Mouse (Mus musculus): ENCODE results near the gene Rorc.

Rorc gene

GRCm38 (mm10) chr3:94377028-94377923 lies 4.7 kb downstream of the Rorc start:
- CTCF ChIA-PET: no interaction called here

- CTCF ChIA-PET: no interaction called here
Measured at GRCm38 (mm10) chr3:94379831-94380510, 7.4 kb downstream of the Rorc start.

- CTCF ChIA-PET: no interaction called here
Measured at GRCm38 (mm10) chr3:94382308-94382707, 9.7 kb downstream of the Rorc start.

- CTCF ChIA-PET: no interaction called here
Measured at GRCm38 (mm10) chr3:94383476-94383875, 10.9 kb downstream of the Rorc start.

- CTCF ChIA-PET: no interaction called here
Measured at GRCm38 (mm10) chr3:94386671-94387070, 14.1 kb downstream of the Rorc start.

GRCm38 (mm10) chr3:94387391-94387790 lies 14.8 kb downstream of the Rorc start:
- CTCF ChIA-PET: no interaction called here

- CTCF ChIA-PET: no interaction called here
Measured at GRCm38 (mm10) chr3:94388047-94388446, 15.5 kb downstream of the Rorc start.

- CTCF ChIA-PET: no interaction called here
Measured at GRCm38 (mm10) chr3:94389420-94389819, 16.8 kb downstream of the Rorc start.

- CTCF ChIA-PET: no interaction called here
Measured at GRCm38 (mm10) chr3:94391001-94391400, 18.4 kb downstream of the Rorc start.

- CTCF ChIA-PET: no interaction called here
Measured at GRCm38 (mm10) chr3:94392128-94392527, 19.5 kb downstream of the Rorc start.

- CTCF ChIA-PET: no interaction called here
Measured at GRCm38 (mm10) chr3:94393049-94393448, 20.5 kb downstream of the Rorc start.

- CTCF ChIA-PET: no interaction called here
Measured at GRCm38 (mm10) chr3:94396336-94396735, 23.7 kb downstream of the Rorc start.

GRCm38 (mm10) chr3:94396851-94397250 lies 24.3 kb downstream of the Rorc start:
- CTCF ChIA-PET: no interaction called here

GRCm38 (mm10) chr3:94398217-94398616 lies 25.6 kb downstream of the Rorc start, which contains the start of gene Lingo4:
Lingo4 (plus strand) TSS chr3:94398517.
- CTCF ChIA-PET: no interaction called here

GRCm38 (mm10) chr3:94398943-94399481 lies 26.4 kb downstream of the Rorc start:
- CTCF ChIA-PET: no interaction called here

GRCm38 (mm10) chr3:94399663-94400310 lies 27.2 kb downstream of the Rorc start:
- CTCF ChIA-PET: interaction anchor here (0.6 kb wide), 1 partner anchor 419 kb away, joined by 6 read pairs; no protein-coding TSS in a partner anchor

- CTCF ChIA-PET: no interaction called here
Measured at GRCm38 (mm10) chr3:94402451-94402850, 29.9 kb downstream of the Rorc start.

- CTCF ChIA-PET: no interaction called here
Measured at GRCm38 (mm10) chr3:94404366-94405054, 31.9 kb downstream of the Rorc start.

GRCm38 (mm10) chr3:94405561-94405960 lies 33.0 kb downstream of the Rorc start:
- CTCF ChIA-PET: no interaction called here

- CTCF ChIA-PET: no interaction called here
Measured at GRCm38 (mm10) chr3:94412530-94412929, 39.9 kb downstream of the Rorc start.

- CTCF ChIA-PET: no interaction called here
Measured at GRCm38 (mm10) chr3:94413031-94413679, 40.6 kb downstream of the Rorc start, which contains the start of gene Tdrkh. Tdrkh (plus strand) TSS chr3:94413273.

Measured in spleen, embryonic (tissue).